Mouse (Mus musculus) Patski (cell line): ENCODE measurements around the gene Gpc6. TPM values are rescaled to one million over a fixed set of nuclear protein-coding genes. Genes with fewer than 3 reads are reported as not detected.

Experiments used
- ATAC-seq: fragments of 100-300 bp; one replicate; pipeline ENCODE4 v1.8.0; 2021
- CTCF ChIA-PET: fragments of 350-600 bp; sonication (Branson Sonifier 250); formaldehyde crosslinking; loops from one replicate; lab custom pipeline; 2022; ENCODE audit warnings: inconsistent platforms; lab: Charles Lee
- POLR2A ChIA-PET: fragments of 350-600 bp; sonication (Branson Sonifier 250); formaldehyde crosslinking; loops from one replicate; lab custom pipeline; 2022; ENCODE audit warnings: antibody characterized with exemption, inconsistent platforms; lab: Charles Lee
- DNase-seq: peaks from one replicate; pipeline ENCODE4 v3.0.0-alpha.2; 2011; ENCODE audit warnings: low read depth, low spot score
- H3K27me3 ChIP-seq: fragments of 371-371 bp; one replicate; pipeline ENCODE4 v1.5.1; 2021
- CTCF ChIP-seq: fragments of 100-300 bp; IDR thresholded peaks from one replicate; pipeline ENCODE4 v1.5.1; 2021
- in situ Hi-C: fragments of 300-500 bp; cut with MboI; formaldehyde crosslinking; loops from 3 replicates; pipeline ENCODE4 v1.11.1; 2018; ENCODE audit warnings: low pct_unique_long_range_greater_than_20kb, mixed read lengths
- polyA plus RNA-seq: library from polyadenylated mRNA; unstranded; gene quantifications from one replicate; pipeline ENCODE4 v1.2.3, GENCODE M21; 2021

The Gpc6 gene
- polyA plus RNA-seq, 1 experiment from 2014 or later = 56.6 TPM

DNA sequence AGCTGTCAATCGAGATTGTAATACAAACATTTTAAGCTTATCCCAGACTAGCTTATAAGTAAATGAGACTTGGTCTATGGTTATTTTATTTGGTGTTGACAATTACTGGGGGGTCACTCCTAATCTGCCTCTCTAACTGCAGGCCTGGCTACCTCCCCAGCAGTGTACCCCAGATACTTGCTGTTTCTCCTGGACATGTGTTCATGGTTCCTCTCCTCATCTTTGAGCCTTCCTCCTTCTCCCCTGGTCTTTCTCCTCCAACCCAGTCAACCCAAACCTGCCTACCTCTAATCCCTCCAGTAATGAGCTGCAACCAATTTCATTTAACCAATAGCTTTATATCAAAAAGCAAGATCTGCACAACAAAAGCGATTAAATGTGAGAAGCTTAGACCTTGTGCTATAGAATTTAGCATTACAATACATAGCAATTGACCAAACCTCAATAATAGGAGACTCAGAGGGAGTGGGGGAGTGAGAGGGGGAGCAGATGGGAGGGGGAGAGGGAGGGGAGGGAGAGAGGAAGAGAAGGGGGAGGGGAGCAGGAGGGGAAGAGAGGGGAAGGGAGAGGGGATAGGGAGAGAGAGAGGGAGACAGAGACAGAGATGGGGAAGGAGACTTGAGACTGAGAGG is 371.2 kb downstream of the Gpc6 start:
- ChIA-PET CTCF (interaction anchor here (1.4 to 1.6 kb wide), 2 partner anchors 14 to 21 kb away, joined by 3 to 4 read pairs; no protein-coding TSS in a partner anchor), POLR2A (no interaction called here)
- in situ Hi-C loops = no loop called here
- DNase-seq (no peak), ATAC-seq (no peak)
- TF ChIP-seq CTCF = no peak
- no peaks in the 10 kb centered on the region for H3K27me3 ChIP-seq

GRCm38 (mm10) chr14:117301019-117301418 is 375.9 kb downstream of the Gpc6 start:
- TF ChIP-seq CTCF = no peak
- no peak for DNase-seq
- H3K27me3 ChIP-seq = no peaks in the 10 kb centered on the region
- CTCF ChIA-PET = no interaction called here
- no peak for ATAC-seq
- in situ Hi-C loops = no loop called here
- POLR2A ChIA-PET = interaction anchor here (1.0 kb wide), 1 partner anchor 167 kb away, joined by 4 read pairs; no protein-coding TSS in a partner anchor

- H3K27me3 ChIP-seq = no peaks in the 10 kb centered on the region
- ChIA-PET POLR2A (no interaction called here), CTCF (no interaction called here)
- no peak for TF ChIP-seq CTCF
- in situ Hi-C loops = no loop called here
- ATAC-seq (no peak), DNase-seq (no peak)
Observed at GRCm38 (mm10) chr14:117303901-117304722, 379.0 kb downstream of the Gpc6 start.

DNA sequence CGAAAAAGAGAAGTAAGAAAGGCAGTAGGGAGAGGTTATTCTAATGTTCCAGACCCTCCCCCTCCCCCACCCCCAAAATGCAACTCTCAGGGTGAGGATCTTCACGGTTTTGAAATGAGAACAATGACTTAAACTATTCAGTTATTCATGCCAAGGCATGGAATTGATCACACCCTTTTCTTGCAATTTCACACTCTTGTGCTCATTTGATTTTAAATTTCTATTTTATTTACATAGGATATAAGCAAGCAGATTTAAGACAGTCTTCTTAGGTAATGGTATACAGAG is 379.6 kb downstream of the Gpc6 start:
- no peak for DNase-seq
- ATAC-seq = no peak
- ChIA-PET POLR2A (no interaction called here), CTCF (no interaction called here)
- in situ Hi-C loops = no loop called here
- H3K27me3 ChIP-seq = no peaks in the 10 kb centered on the region
- no peak for TF ChIP-seq CTCF

DNA sequence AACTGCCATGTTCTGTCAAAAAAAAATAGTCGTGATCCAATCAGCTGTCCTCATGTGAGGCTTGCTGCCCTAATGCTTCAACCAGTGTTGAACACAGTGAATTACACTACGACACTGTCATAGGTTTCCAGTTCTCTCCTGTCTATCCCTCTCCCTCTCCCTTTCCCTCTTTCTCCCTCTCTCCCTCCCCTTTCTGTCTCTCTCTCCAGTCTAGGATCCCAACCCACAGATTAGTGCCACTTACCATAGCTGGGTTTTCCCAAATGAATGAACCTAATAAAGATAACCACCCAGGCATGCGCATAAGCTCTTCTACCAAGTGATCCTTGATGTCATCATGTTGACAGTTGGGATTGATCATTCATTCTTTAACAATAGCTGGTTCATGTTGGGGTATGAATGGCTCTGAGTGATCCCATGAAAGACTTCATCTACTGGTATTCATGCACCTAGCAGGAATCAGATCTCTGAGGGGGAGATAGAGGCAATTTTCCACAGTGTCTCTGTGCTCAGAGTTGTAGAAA is 384.9 kb downstream of the Gpc6 start:
- in situ Hi-C loops = loop anchor here (5.0 kb wide), 1 partner anchor 33 kb away; no protein-coding TSS in a partner anchor
- DNase-seq = no peak
- ChIA-PET POLR2A (no interaction called here), CTCF (interaction anchor here (0.9 kb wide), 1 partner anchor 16 kb away, joined by 3 read pairs; no protein-coding TSS in a partner anchor)
- H3K27me3 ChIP-seq = no peaks in the 10 kb centered on the region
- ATAC-seq = no peak
- no peak for TF ChIP-seq CTCF

DNA sequence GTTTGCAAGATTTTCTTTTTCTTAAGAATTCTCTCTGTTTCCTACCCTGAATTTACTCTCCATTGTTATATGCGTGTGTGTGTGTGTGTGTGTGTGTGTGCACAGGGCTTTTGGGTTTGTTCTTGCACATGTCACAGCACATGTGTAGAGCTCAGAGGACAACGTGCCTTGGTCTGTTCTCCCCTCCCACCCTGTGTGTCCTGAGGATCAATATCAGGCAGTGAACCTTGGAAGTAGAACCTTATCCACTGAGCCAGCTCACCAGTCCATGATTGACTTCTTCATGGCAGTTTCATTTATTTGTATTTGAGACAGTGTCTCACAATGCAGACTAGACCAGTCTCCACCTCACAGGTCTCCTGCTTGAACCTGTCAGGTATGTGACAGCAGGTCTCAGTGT is 399.1 kb downstream of the Gpc6 start:
- no peak for TF ChIP-seq CTCF
- in situ Hi-C loops = no loop called here
- H3K27me3 ChIP-seq = no peaks in the 10 kb centered on the region
- no peak for ATAC-seq
- POLR2A ChIA-PET = no interaction called here
- CTCF ChIA-PET = no interaction called here
- DNase-seq = no peak

DNA sequence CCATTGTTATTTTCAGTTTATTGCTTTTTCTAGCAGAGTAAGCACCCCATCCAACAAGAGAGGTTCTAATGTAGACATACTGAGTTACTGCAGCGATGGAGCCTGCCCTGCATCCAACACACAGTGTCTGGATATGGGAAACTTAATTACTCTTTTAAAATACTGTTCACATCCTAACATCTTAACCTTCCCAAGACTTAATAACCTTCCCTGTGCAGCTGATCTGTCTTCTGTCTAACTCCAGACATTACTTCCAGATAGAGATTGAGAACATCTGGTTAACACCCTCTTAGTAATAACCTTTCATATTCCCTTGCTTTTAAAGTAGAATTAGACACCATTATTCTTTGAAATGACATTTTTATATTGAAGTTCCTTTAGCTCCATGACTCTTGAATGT is 407.1 kb downstream of the Gpc6 start:
- no peaks in the 10 kb centered on the region for H3K27me3 ChIP-seq
- no peak for DNase-seq
- ChIA-PET POLR2A (no interaction called here), CTCF (no interaction called here)
- TF ChIP-seq CTCF = no peak
- in situ Hi-C loops = no loop called here
- ATAC-seq = no peak

GRCm38 (mm10) chr14:117337271-117337670 is 412.2 kb downstream of the Gpc6 start:
- in situ Hi-C loops = no loop called here
- ATAC-seq (no peak), DNase-seq (no peak)
- no peaks in the 10 kb centered on the region for H3K27me3 ChIP-seq
- CTCF ChIA-PET = no interaction called here
- POLR2A ChIA-PET = interaction anchor here (0.6 kb wide), 1 partner anchor 25 kb away, joined by 4 read pairs; no protein-coding TSS in a partner anchor
- no peak for TF ChIP-seq CTCF

DNA sequence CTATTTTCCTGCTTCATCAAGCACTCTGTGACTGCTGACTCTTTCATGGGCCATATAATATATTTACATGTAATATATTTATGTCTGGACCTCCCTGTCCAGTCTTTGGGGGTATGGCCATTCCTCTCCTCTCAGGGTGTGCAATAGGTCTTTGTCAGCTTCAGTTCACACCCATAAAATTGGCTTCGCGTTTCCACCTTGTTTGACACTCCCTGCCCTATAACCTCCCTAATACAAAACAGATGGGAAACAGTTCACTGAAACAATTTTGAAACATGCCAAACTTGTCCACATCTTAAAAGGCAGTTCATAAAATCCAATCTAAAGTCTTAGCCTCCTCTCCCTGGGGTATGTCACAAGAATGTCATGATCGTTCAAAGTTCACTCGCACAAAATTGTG is 415.4 kb downstream of the Gpc6 start:
- no peaks in the 10 kb centered on the region for H3K27me3 ChIP-seq
- in situ Hi-C loops = no loop called here
- ChIA-PET POLR2A (no interaction called here), CTCF (no interaction called here)
- ATAC-seq (no peak), DNase-seq (no peak)
- TF ChIP-seq CTCF = no peak

DNA sequence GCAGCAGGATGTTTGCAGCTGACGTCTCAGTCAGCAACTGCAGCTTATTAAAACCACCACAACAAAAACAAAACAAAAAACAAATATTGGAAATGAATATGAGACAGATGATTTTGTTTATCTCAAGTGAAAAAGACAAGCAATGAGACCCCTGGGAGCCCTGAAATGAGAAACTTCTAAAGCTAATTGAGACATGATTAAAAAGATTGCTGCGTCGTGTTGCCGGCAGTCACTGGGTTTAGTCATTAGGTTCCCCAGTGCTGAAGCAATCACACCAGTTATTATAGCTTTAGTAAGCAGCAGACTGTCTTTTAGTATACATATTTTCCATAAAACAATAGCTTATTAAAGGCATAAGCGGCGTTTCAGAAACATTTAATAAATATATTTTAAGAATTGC is 419.4 kb downstream of the Gpc6 start:
- in situ Hi-C loops = no loop called here

DNA sequence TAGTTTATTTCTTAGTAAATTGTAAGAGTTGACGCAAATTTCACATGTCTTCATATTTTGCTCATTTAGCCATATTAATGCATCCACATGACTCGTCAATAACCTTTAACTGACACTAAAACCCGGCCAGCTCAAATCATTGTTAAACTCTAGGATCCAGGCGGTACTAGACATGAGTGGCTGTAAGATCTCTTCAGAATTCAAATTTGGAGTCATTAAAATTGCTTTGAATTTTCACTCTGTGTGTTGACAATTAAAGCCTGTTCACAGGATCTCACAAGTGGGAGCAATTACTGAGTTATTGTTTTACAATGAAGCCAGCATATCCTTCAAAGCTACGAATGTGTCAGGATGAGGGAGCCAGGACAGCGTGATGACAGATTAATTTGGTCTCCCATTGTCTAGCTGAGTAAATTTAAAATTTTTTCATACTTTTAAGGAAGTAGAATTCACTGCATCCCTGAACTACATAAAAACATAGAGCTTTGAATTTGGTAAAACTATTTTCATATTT is 421.3 kb downstream of the Gpc6 start:
- POLR2A ChIA-PET = no interaction called here

More for the DNA sequence above, 419.4 kb downstream of the Gpc6 start:
- CTCF ChIA-PET = no interaction called here
- POLR2A ChIA-PET = no interaction called here
- ATAC-seq (no peak), DNase-seq (no peak)
- H3K27me3 ChIP-seq = no peaks in the 10 kb centered on the region
- no peak for TF ChIP-seq CTCF

More for the DNA sequence above, 421.3 kb downstream of the Gpc6 start:
- no peaks in the 10 kb centered on the region for H3K27me3 ChIP-seq
- DNase-seq = no peak
- in situ Hi-C loops = no loop called here
- CTCF ChIA-PET = no interaction called here
- ATAC-seq = no peak
- TF ChIP-seq CTCF = no peak
